Mouse (Mus musculus): ENCODE measurements at regions not wholly inside any gene's neighbourhood (a gene's known extent, or its start where the extent isn't known, plus 50 kb on each side); places are given as distances from the start of the nearest gene placed in this dataset.

DNA sequence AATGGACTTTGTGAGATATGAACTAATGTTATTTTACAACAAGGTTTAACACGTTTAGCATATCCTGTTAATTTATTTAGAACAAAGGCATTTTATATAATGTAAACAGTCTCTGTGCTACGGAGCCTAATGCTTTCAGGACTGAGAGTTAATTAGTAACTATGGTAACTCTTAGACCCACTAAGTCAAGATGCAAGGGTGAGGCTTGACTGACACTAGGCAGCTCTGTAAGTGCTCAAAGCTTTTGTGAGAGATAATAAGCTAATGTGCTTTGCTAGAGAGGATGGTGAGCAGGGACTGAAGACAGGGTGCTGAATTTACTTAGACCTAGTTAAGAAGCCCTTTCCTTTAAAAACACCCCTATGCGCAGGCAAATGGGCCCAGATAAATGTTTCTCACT is 253.8 kb upstream of the Nrsn1 start:
- H3ac ChIP-seq (ENCODE audit: control insufficient read depth, insufficient read length, low read depth), result no peak overlapping the region
- no peaks in the 10 kb centered on the region for H3K36me3 ChIP-seq (ENCODE audit: control insufficient read depth, insufficient read depth)
- H3K79me3 ChIP-seq (ENCODE audit: low read depth), result no peaks in the 10 kb centered on the region
- no peaks in the 10 kb centered on the region for H3K27me3 ChIP-seq (ENCODE audit: control insufficient read depth, insufficient read depth, insufficient read length)
- no peaks in the 10 kb centered on the region for H3K79me2 ChIP-seq (ENCODE audit: control insufficient read depth, insufficient read depth)
- no peak overlapping the region for H3K4me3 ChIP-seq (ENCODE audit: insufficient read depth, poor library complexity, severe bottlenecking)
- TF ChIP-seq CEBPB (IDR thresholded peaks at IDR 0.05; ENCODE audit: low read depth) (no peak), MYOG (IDR thresholded peaks at IDR 0.05; ENCODE audit: control insufficient read depth, extremely low read depth, insufficient read length) (no peak), CTCF (IDR thresholded peaks at IDR 0.05; ENCODE audit: control insufficient read depth, insufficient read depth, insufficient read length) (no peak), MAX (IDR thresholded peaks at IDR 0.05) (no peak), USF1 (IDR thresholded peaks at IDR 0.05; ENCODE audit: low read depth) (no peak), MYOD1 (IDR thresholded peaks at IDR 0.05; ENCODE audit: control insufficient read depth, insufficient read length, low read depth) (no peak), FOSL1 (IDR thresholded peaks at IDR 0.05; ENCODE audit: insufficient read depth, low read length, poor library complexity, severe bottlenecking) (no peak)

DNA sequence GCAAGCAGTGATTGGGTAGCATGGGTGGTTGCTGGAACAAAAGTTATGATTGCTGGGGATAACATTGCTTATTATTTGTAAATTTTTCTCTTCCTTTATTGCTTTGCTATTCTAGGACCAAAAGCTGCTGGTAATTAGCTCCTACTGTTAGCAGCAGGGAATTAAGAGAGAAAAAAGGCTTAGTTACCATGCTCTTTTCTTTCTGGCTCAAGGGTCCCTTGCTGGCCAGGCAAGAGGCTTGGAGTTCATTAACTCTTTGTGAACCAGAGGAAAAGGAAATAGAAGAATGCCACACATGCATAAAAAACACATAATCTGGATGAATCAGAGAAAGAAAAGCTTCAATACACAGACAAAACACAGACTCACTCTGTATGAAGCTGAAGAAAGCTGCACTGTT is 237.1 kb upstream of the Nrsn1 start:
- no peaks in the 10 kb centered on the region for H3K79me2 ChIP-seq (ENCODE audit: control insufficient read depth, insufficient read depth)
- TF ChIP-seq MAX (IDR thresholded peaks at IDR 0.05), result no peak
- no peak for TF ChIP-seq FOSL1 (IDR thresholded peaks at IDR 0.05; ENCODE audit: insufficient read depth, low read length, poor library complexity, severe bottlenecking)
- no peak overlapping the region for H3ac ChIP-seq (ENCODE audit: control insufficient read depth, insufficient read length, low read depth)
- no peaks in the 10 kb centered on the region for H3K79me3 ChIP-seq (ENCODE audit: low read depth)
- H3K27me3 ChIP-seq (ENCODE audit: control insufficient read depth, insufficient read depth, insufficient read length), result no peaks in the 10 kb centered on the region
- H3K4me3 ChIP-seq (ENCODE audit: insufficient read depth, poor library complexity, severe bottlenecking), result no peak overlapping the region
- no peaks in the 10 kb centered on the region for H3K36me3 ChIP-seq (ENCODE audit: control insufficient read depth, insufficient read depth)

DNA sequence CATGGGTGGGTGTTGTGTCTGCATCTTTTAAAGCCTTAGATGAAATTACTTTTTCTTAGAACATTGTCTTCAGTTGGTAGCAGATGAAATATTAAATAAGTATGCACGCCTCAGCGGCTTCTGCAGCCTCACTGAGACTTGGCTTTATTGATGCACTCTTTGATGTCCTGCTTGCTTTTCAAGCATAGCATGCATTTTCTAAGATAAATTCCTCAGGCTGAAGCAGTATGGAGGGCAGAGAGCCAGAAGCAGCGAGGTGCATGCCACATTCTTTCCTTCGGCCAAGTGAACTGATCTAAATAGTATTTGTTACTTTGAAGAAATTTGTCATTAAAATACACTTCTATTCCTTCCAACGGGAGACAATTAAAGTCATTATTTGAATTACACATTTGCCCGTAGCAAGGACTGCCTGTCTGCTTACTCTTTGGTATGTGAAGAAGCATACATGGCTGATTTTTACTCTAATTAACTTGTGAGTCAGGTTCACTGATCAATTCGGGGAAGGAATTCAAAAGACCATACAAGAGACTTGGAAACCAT is 224.3 kb upstream of the Nrsn1 start:
- Histone ChIP-seq H3K27me3 (ENCODE audit: control insufficient read depth, insufficient read depth, insufficient read length) (no peaks in the 10 kb centered on the region), H3K4me3 (ENCODE audit: insufficient read depth, poor library complexity, severe bottlenecking) (no peak overlapping the region), H3K79me2 (ENCODE audit: control insufficient read depth, insufficient read depth) (no peaks in the 10 kb centered on the region), H3ac (ENCODE audit: control insufficient read depth, insufficient read length, low read depth) (no peak overlapping the region), H3K79me3 (ENCODE audit: low read depth) (no peaks in the 10 kb centered on the region), H3K36me3 (ENCODE audit: control insufficient read depth, insufficient read depth) (no peaks in the 10 kb centered on the region)
- TF ChIP-seq MAX (IDR thresholded peaks at IDR 0.05) (no peak), MYOD1 (IDR thresholded peaks at IDR 0.05; ENCODE audit: control insufficient read depth, insufficient read length, low read depth) (no peak), CTCF (IDR thresholded peaks at IDR 0.05; ENCODE audit: control insufficient read depth, insufficient read depth, insufficient read length) (no peak), FOSL1 (IDR thresholded peaks at IDR 0.05; ENCODE audit: insufficient read depth, low read length, poor library complexity, severe bottlenecking) (no peak), USF1 (IDR thresholded peaks at IDR 0.05; ENCODE audit: low read depth) (no peak), MYOG (IDR thresholded peaks at IDR 0.05; ENCODE audit: control insufficient read depth, extremely low read depth, insufficient read length) (no peak), CEBPB (IDR thresholded peaks at IDR 0.05; ENCODE audit: low read depth) (no peak)

- TF ChIP-seq CTCF (IDR thresholded peaks at IDR 0.05; ENCODE audit: control insufficient read depth, insufficient read depth, insufficient read length) (no peak), FOSL1 (IDR thresholded peaks at IDR 0.05; ENCODE audit: insufficient read depth, low read length, poor library complexity, severe bottlenecking) (no peak), MAX (IDR thresholded peaks at IDR 0.05) (no peak), USF1 (IDR thresholded peaks at IDR 0.05; ENCODE audit: low read depth) (no peak), CEBPB (IDR thresholded peaks at IDR 0.05; ENCODE audit: low read depth) (no peak), MYOD1 (IDR thresholded peaks at IDR 0.05; ENCODE audit: control insufficient read depth, insufficient read length, low read depth) (no peak)
- no peaks in the 10 kb centered on the region for H3K79me2 ChIP-seq (ENCODE audit: control insufficient read depth, insufficient read depth)
These were observed 219.7 kb upstream of the Nrsn1 start for GRCm38 (mm10) chr13:25490036-25490435.

GRCm38 (mm10) chr13:25483309-25483708 is 213.0 kb upstream of the Nrsn1 start:
- H3ac ChIP-seq (ENCODE audit: control insufficient read depth, insufficient read length, low read depth), result no peak overlapping the region
- H3K36me3 ChIP-seq (ENCODE audit: control insufficient read depth, insufficient read depth), result no peaks in the 10 kb centered on the region
- H3K27me3 ChIP-seq (ENCODE audit: control insufficient read depth, insufficient read depth, insufficient read length), result no peaks in the 10 kb centered on the region
- TF ChIP-seq FOSL1 (IDR thresholded peaks at IDR 0.05; ENCODE audit: insufficient read depth, low read length, poor library complexity, severe bottlenecking) (no peak), MAX (IDR thresholded peaks at IDR 0.05) (no peak)
- H3K4me3 ChIP-seq (ENCODE audit: insufficient read depth, poor library complexity, severe bottlenecking), result no peak overlapping the region
- no peaks in the 10 kb centered on the region for H3K79me2 ChIP-seq (ENCODE audit: control insufficient read depth, insufficient read depth)
- no peaks in the 10 kb centered on the region for H3K79me3 ChIP-seq (ENCODE audit: low read depth)

More at GRCm38 (mm10) chr13:25490036-25490435, 219.7 kb upstream of the Nrsn1 start:
- no peaks in the 10 kb centered on the region for H3K79me3 ChIP-seq (ENCODE audit: low read depth)
- H3K27me3 ChIP-seq (ENCODE audit: control insufficient read depth, insufficient read depth, insufficient read length), result no peaks in the 10 kb centered on the region
- no peak overlapping the region for H3K4me3 ChIP-seq (ENCODE audit: insufficient read depth, poor library complexity, severe bottlenecking)
- H3K36me3 ChIP-seq (ENCODE audit: control insufficient read depth, insufficient read depth), result no peaks in the 10 kb centered on the region
- no peak overlapping the region for H3ac ChIP-seq (ENCODE audit: control insufficient read depth, insufficient read length, low read depth)

DNA sequence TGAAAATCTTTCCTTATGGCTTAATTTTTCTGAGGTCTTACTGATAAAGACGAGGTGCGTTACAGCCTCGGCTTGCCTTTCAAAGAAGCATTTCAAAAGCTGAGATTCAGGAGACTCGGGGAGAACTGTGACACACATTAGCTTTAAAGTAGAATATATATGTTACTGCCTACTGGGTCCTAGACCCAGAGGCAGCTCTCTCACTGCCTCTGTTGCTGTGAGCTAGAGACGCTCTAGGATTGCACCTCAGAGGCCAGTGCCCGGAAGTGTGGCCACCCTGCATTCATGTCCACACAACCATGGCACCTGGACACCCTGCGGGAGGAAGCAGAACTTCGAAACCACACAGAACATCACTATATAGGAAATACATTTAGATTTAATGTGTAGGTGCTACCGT is 181.6 kb upstream of the Nrsn1 start:
- Histone ChIP-seq H3K27me3 (ENCODE audit: control insufficient read depth, insufficient read depth, insufficient read length) (no peaks in the 10 kb centered on the region), H3K79me2 (ENCODE audit: control insufficient read depth, insufficient read depth) (no peaks in the 10 kb centered on the region), H3ac (ENCODE audit: control insufficient read depth, insufficient read length, low read depth) (no peak overlapping the region), H3K79me3 (ENCODE audit: low read depth) (no peaks in the 10 kb centered on the region), H3K36me3 (ENCODE audit: control insufficient read depth, insufficient read depth) (no peaks in the 10 kb centered on the region), H3K4me3 (ENCODE audit: insufficient read depth, poor library complexity, severe bottlenecking) (no peak overlapping the region)
- TF ChIP-seq CTCF (IDR thresholded peaks at IDR 0.05; ENCODE audit: control insufficient read depth, insufficient read depth, insufficient read length) (no peak), FOSL1 (IDR thresholded peaks at IDR 0.05; ENCODE audit: insufficient read depth, low read length, poor library complexity, severe bottlenecking) (no peak), MYOD1 (IDR thresholded peaks at IDR 0.05; ENCODE audit: control insufficient read depth, insufficient read length, low read depth) (no peak), CEBPB (IDR thresholded peaks at IDR 0.05; ENCODE audit: low read depth) (no peak), MAX (IDR thresholded peaks at IDR 0.05) (no peak), MYOG (IDR thresholded peaks at IDR 0.05; ENCODE audit: control insufficient read depth, extremely low read depth, insufficient read length) (no peak), USF1 (IDR thresholded peaks at IDR 0.05; ENCODE audit: low read depth) (no peak)
